Mouse (Mus musculus): ENCODE measurements around the gene Ninj2. TPM values are rescaled to one million over a fixed set of nuclear protein-coding genes. Genes with fewer than 3 reads are reported as not detected.

The Ninj2 gene
- total RNA-seq, 2 experiments from 2014 or later = not detected

GRCm38 (mm10) chr6:120230441-120230840 is 137.3 kb downstream of the Ninj2 start:
- no peak for ATAC-seq (replicated peaks; ENCODE audit: low FRiP score, low TSS enrichment, poor library complexity, severe bottlenecking)

DNA sequence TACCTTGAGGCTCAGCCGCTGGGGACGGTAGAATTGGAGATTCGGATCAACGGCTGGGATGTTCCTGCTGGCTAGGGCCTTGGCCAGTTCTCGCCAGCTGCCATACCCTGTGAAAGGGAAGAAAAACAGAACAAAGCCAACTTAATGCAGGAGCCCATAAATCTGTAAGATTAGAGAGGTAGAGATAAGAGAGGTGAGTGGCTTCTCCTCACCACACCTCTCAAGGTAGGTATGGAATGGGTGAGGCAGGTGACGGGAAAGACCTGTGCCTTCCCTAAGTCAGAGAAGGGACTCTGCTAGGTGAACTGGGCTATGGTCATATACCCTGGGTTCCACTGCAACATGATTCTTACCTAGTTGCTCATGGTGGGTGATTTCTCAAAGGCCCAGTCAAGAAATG is 139.7 kb downstream of the Ninj2 start:
- no peak for ATAC-seq (replicated peaks; ENCODE audit: low FRiP score, low TSS enrichment, poor library complexity, severe bottlenecking)

DNA sequence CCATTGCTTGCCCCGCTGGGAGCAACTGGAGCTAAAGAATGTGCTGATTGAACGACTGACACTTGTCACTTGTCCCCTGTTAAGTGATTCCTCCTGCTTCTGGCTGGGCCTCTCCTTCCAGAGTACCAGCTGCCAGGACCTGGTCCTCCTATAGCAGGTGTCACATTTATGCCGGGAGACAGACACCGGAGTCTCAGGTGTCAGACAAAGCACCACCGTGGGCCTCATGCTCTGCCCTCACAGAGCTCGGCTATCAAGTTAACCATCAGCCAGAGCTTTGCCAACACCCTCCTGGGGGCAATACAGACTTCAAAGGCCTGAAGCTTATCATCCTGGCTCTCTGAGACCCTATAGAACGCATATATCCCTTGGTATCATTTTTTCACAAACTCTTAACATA is 142.7 kb downstream of the Ninj2 start:
- ATAC-seq (replicated peaks; ENCODE audit: low FRiP score, low TSS enrichment, poor library complexity, severe bottlenecking) = no peak

DNA sequence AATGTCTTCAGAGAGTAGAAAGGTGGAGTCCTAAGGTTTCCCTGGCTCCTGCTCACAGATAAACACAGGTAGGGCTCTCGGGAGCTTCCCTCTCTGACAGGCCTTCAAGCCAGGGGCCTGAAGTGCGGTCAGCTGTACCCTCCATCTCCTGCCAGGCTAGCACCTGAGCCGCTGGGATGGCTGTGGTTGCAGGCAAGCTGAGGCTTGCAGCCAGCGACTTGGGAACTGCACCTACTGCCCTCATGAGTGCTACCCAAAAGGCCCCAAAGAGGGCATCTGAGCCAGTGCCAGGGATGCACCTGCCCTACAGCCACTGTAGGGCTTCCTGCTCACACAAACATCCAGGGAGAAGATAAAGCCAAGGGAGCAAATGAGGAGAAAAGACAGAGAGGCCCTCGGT is 147.3 kb downstream of the Ninj2 start:
- no peak for ATAC-seq (replicated peaks; ENCODE audit: low FRiP score, low TSS enrichment, poor library complexity, severe bottlenecking)

GRCm38 (mm10) chr6:120241453-120241852 is 148.3 kb downstream of the Ninj2 start:
- ATAC-seq (replicated peaks; ENCODE audit: low FRiP score, low TSS enrichment, poor library complexity, severe bottlenecking) = no peak

DNA sequence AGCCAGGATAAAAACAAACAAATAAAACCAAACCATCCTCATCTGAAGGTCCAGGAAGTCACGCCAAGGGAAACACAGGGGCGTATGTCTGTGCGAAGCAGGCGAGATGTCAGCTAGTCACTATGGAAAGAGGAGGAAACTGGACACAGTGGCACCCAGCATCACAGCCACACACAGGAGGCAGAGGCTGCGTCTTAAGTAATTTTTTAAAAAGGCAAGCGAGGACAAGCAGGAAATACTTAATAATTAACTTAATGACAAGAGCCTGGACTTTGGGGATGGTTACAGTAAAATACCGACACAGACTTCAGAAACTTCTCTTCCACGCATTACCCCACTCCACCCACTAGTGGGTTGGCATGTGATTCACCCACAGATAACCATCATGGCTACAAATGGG is 149.4 kb downstream of the Ninj2 start:
- no peak for ATAC-seq (replicated peaks; ENCODE audit: low FRiP score, low TSS enrichment, poor library complexity, severe bottlenecking)

GRCm38 (mm10) chr6:120243250-120243649 is 150.1 kb downstream of the Ninj2 start:
- no peak for ATAC-seq (replicated peaks; ENCODE audit: low FRiP score, low TSS enrichment, poor library complexity, severe bottlenecking)

GRCm38 (mm10) chr6:120246676-120247075 is 153.5 kb downstream of the Ninj2 start:
- ATAC-seq (replicated peaks; ENCODE audit: low FRiP score, low TSS enrichment, poor library complexity, severe bottlenecking) = no peak

GRCm38 (mm10) chr6:120249831-120250230 is 156.7 kb downstream of the Ninj2 start:
- ATAC-seq (replicated peaks; ENCODE audit: low FRiP score, low TSS enrichment, poor library complexity, severe bottlenecking) = no peak

Other genes starting within 250 kb of the Ninj2 start
- gene Erc1, start 245.2 kb upstream of the Ninj2 start, total RNA-seq (2014; fragmentation: Nextera tagmentation) = 12.8 and 13.5 TPM in 2 replicates
- 13.5 and 22.3 TPM in 2 replicates for gene Erc1, start 245.2 kb upstream of the Ninj2 start, total RNA-seq (2017)
- gene Rad52, start 190.7 kb upstream of the Ninj2 start, total RNA-seq (2014; fragmentation: Nextera tagmentation) = 45.9 and 58.5 TPM in 2 replicates
- 35.6 and 41.9 TPM in 2 replicates for gene Rad52, start 190.7 kb upstream of the Ninj2 start, total RNA-seq (2017)
- gene Wnk1, start 54.7 kb upstream of the Ninj2 start, total RNA-seq (2014; fragmentation: Nextera tagmentation) = 268 and 306 TPM in 2 replicates
- gene Wnk1, start 54.7 kb upstream of the Ninj2 start, total RNA-seq (2017) = 123 and 192 TPM in 2 replicates
- not detected in 2 replicates for gene D330020A13Rik, start 201.0 kb downstream of the Ninj2 start, total RNA-seq (2014; fragmentation: Nextera tagmentation)
- gene D330020A13Rik, start 201.0 kb downstream of the Ninj2 start, total RNA-seq (2017) = not detected in 2 replicates
- 0.15 TPM in 1 of 2 replicates, not detected in the other for gene B4galnt3, start 201.2 kb downstream of the Ninj2 start, total RNA-seq (2014; fragmentation: Nextera tagmentation)
- gene B4galnt3, start 201.2 kb downstream of the Ninj2 start, total RNA-seq (2017) = 0.57 TPM in 1 of 2 replicates, not detected in the other